Mouse (Mus musculus): ENCODE data around the gene Mcmbp.
"Not testable (repeated sequence)": the region's sequence is repeated elsewhere in the genome, so short reads cannot be mapped to it uniquely, and the experiment has no call there.

The Mcmbp gene

GRCm38 (mm10) chr7:128717991-128718390 lies 22.3 kb downstream of the Mcmbp start:
- DNase-seq (ENCODE audit: low read depth, low spot score) = no peak

- DNase-seq (ENCODE audit: low read depth, low spot score) = peak; percentile 40
These were observed 34.6 kb downstream of the Mcmbp start for GRCm38 (mm10) chr7:128705735-128706134.

- not testable (repeated sequence) for DNase-seq (ENCODE audit: low read depth, low spot score)
These were observed 40.3 kb downstream of the Mcmbp start for GRCm38 (mm10) chr7:128699959-128700358.

- no peak for DNase-seq (ENCODE audit: low read depth, low spot score)
These were observed 45.4 kb downstream of the Mcmbp start for GRCm38 (mm10) chr7:128694848-128695247.

- no peak for DNase-seq (ENCODE audit: low read depth, low spot score)
These were observed 48.1 kb downstream of the Mcmbp start for GRCm38 (mm10) chr7:128692163-128692562.

- DNase-seq (ENCODE audit: low read depth, low spot score) = peak; percentile 34
These were observed 49.5 kb downstream of the Mcmbp start for GRCm38 (mm10) chr7:128690796-128691195.

GRCm38 (mm10) chr7:128690070-128690469 lies 50.2 kb downstream of the Mcmbp start:
- peak; percentile 65 for DNase-seq (ENCODE audit: low read depth, low spot score)

- DNase-seq (ENCODE audit: low read depth, low spot score) = no peak
These were observed 50.9 kb downstream of the Mcmbp start for GRCm38 (mm10) chr7:128689347-128689746.

- DNase-seq (ENCODE audit: low read depth, low spot score) = peak; percentile 51
These were observed 52.3 kb downstream of the Mcmbp start for GRCm38 (mm10) chr7:128687821-128688564.

GRCm38 (mm10) chr7:128678546-128678945 lies 61.7 kb downstream of the Mcmbp start:
- no peak for DNase-seq (ENCODE audit: low read depth, low spot score)

GRCm38 (mm10) chr7:128672408-128673010 lies 67.8 kb downstream of the Mcmbp start:
- DNase-seq (ENCODE audit: low read depth, low spot score) = peak; percentile 29

- peak; percentile 34 for DNase-seq (ENCODE audit: low read depth, low spot score)
These were observed 68.3 kb downstream of the Mcmbp start for GRCm38 (mm10) chr7:128671952-128672351.

- no peak for DNase-seq (ENCODE audit: low read depth, low spot score)
These were observed 71.5 kb downstream of the Mcmbp start for GRCm38 (mm10) chr7:128668831-128669230.

- DNase-seq (ENCODE audit: low read depth, low spot score) = no peak
These were observed 72.5 kb downstream of the Mcmbp start for GRCm38 (mm10) chr7:128667788-128668187.

GRCm38 (mm10) chr7:128664861-128665377 lies 75.4 kb downstream of the Mcmbp start:
- DNase-seq (ENCODE audit: low read depth, low spot score) = no peak

- DNase-seq (ENCODE audit: low read depth, low spot score) = no peak
These were observed 76.4 kb downstream of the Mcmbp start for GRCm38 (mm10) chr7:128663906-128664305.

- DNase-seq (ENCODE audit: low read depth, low spot score) = no peak
These were observed 83.3 kb downstream of the Mcmbp start for GRCm38 (mm10) chr7:128656970-128657369.

Measured in retina, adult 2 months (tissue).